Mouse (Mus musculus) mature B cell (primary cell): ENCODE measurements around the gene Aurka.

Experiments used
- in situ Hi-C: fragments of 300-500 bp; cut with MboI; formaldehyde crosslinking; loops from 2 replicates; pipeline ENCODE4 v1.14.3; 2019

Gene Aurka

GRCm38 (mm10) chr2:172338206-172338942, 32.0 kb downstream of the Aurka start:
- in situ Hi-C loops, result no loop called here

GRCm38 (mm10) chr2:172329179-172329578, 41.2 kb downstream of the Aurka start:
- in situ Hi-C loops, result no loop called here

GRCm38 (mm10) chr2:172328248-172328647, 42.1 kb downstream of the Aurka start:
- in situ Hi-C loops, result no loop called here

DNA sequence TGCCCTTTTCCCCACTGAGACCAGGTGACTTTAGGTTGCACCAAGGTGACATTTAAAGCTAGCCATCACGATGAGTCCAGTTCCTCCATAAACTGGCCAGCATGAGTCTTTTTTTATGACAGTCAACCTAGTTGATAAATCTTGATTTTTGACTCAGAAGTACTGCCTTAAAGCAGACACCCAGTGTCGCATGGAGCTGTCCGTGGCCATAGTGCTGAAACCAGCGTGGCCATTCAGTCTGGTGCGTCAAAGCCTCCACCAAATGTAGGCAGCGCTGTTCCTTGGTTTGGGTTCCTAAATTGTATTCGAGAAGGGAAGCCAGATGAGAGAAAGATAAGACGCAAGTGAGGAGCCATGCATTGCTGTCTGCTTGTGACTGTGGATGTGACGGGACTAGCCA, 49.5 kb downstream of the Aurka start:
- in situ Hi-C loops, result no loop called here

GRCm38 (mm10) chr2:172311731-172312130, 58.6 kb downstream of the Aurka start:
- in situ Hi-C loops, result no loop called here

DNA sequence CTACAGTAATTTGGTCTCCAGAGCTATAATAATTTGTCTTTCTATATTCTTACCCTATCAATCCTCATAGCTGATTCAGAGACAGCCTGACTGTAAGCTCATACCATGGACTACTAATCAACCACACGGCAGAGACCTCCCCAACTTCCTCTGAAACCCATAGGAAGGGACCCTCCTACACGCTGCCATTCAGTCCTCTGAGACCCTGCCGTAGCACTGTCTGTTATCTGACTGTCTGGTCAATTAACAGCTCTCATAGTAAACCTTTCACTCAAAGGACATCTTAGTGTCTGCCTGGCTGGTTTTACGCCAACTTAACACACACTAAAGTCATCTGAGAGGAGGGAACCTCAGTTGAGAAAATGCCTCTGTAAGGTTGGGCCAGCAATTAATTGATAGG, 63.8 kb downstream of the Aurka start:
- in situ Hi-C loops, result no loop called here
